Mouse (Mus musculus) E14TG2a.4 (cell line): ENCODE results near the gene Alox12b.

Source experiments
- H3K27me3 ChIP-seq: 2 replicates; pipeline ENCODE4 v1.6.1; 2014; ENCODE audit warnings: low read length, control low read depth; ENCODE audit not compliant: insufficient read depth
- H3K36me3 ChIP-seq: 2 replicates; pipeline ENCODE4 v1.6.1; 2014; ENCODE audit warnings: low read length, control low read depth; ENCODE audit not compliant: insufficient read depth
- H3K4me1 ChIP-seq: replicated peaks from 2 replicates; pipeline ENCODE4 v1.6.1; 2014; ENCODE audit warnings: low read depth, low read length, control low read depth
- H3K4me3 ChIP-seq: replicated peaks from 2 replicates; pipeline ENCODE4 v1.5.1; 2014; ENCODE audit warnings: mild to moderate bottlenecking, low read length
- H3K9me3 ChIP-seq: 2 replicates; pipeline ENCODE4 v1.6.1; 2014; ENCODE audit warnings: low read length, control low read depth
- CTCF ChIP-seq: conservative IDR thresholded peaks from 2 replicates; pipeline ENCODE4 v1.5.1; 2014; ENCODE audit warnings: low read length
- NANOG ChIP-seq: IDR thresholded peaks from 2 replicates; pipeline ENCODE4 v1.6.1; 2014; ENCODE audit warnings: borderline replicate concordance, low read length, mixed read lengths
- POU5F1 ChIP-seq: IDR thresholded peaks from 2 replicates; pipeline ENCODE4 v1.6.1; 2014; ENCODE audit warnings: low read length, borderline replicate concordance

The Alox12b gene

DNA sequence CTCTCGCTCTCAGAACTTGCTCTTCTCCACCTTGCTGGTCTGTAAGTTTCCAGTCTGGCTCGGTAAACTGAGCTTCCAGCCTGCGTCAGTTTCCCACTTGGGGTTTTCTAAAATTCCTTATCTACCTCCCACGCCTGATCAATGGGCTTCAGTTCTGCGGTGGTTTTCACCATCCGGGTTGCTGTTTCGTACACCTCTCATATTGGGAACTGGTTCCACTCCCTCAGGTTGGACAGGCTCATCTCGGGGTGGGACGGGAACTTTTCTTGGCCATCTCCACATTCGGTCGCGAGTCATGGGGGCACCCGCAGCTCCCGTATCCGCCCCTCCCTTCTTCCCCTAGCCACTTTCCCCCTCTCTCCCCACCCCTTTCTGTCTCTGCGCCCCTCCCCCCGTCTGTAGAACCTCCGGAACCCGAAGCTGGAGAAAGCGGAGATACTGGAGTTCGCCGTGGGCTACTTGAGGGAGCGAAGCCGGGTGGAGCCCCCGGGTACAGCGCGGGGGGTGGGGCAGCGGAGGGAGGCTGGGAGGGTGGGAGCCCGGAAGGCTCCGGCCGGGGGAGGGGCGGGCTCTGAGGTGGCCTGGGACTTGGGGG is 35.0 kb upstream of the Alox12b start:
- Histone ChIP-seq H3K4me1 (peaks cover 61% of the 10 kb centered on the region), H3K4me3 (peak overlapping the region; percentile 95), H3K27me3 (peaks cover 63% of the 10 kb centered on the region), H3K9me3 (no peaks in the 10 kb centered on the region), H3K36me3 (no peaks in the 10 kb centered on the region)
- TF ChIP-seq NANOG (no peak), CTCF (no peak), POU5F1 (no peak)

- TF ChIP-seq POU5F1 (no peak), CTCF (no peak)
- Histone ChIP-seq H3K4me1 (peaks cover 61% of the 10 kb centered on the region), H3K4me3 (peak within 1 kb of the TSS; percentile 95), H3K9me3 (no peaks in the 10 kb centered on the region), H3K36me3 (no peaks in the 10 kb centered on the region), H3K27me3 (peaks cover 63% of the 10 kb centered on the region)
These were observed 34.3 kb upstream of the Alox12b start, which contains the start of gene 9130213A22Rik for GRCm38 (mm10) chr11:69122336-69122951. Gene 9130213A22Rik (minus strand): TSS chr11:69122589.

DNA sequence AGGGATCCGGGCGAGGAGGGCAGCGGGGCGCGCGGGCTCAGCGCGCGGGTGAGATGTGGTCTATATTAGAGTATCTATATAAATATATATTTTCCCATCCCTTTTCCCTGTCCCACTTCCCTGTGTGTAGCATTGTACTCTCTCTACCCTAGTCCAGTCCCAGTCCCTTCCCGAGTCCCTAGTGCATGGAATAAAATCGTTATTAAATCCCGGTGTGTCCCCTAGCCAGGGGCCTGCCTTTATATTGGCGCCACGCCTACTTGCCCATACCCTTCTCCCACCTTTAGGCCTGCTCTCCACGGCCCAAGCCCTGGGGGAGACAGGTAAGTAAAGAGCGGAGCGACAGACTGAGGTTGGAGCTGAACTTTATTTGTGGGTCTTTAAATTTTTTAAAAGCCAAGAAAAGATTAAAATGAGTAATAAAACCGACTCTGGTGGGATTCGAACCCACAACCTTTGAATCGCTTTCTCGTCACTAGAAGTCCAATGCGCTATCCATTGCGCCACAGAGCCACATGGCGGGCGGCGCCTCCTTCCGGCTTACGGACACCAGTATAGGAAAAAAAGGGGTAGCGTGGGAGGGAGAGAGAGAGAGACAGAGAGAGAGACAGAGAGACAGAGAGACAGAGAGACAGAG is 33.6 kb upstream of the Alox12b start:
- peaks cover 58% of the 10 kb centered on the region for H3K27me3 ChIP-seq
- TF ChIP-seq POU5F1, result no peak
- no peak for TF ChIP-seq NANOG
- no peak for TF ChIP-seq CTCF
- peak overlapping the region; percentile 95 for H3K4me3 ChIP-seq
- no peaks in the 10 kb centered on the region for H3K9me3 ChIP-seq
- H3K4me1 ChIP-seq, result peaks cover 55% of the 10 kb centered on the region
- H3K36me3 ChIP-seq, result no peaks in the 10 kb centered on the region

DNA sequence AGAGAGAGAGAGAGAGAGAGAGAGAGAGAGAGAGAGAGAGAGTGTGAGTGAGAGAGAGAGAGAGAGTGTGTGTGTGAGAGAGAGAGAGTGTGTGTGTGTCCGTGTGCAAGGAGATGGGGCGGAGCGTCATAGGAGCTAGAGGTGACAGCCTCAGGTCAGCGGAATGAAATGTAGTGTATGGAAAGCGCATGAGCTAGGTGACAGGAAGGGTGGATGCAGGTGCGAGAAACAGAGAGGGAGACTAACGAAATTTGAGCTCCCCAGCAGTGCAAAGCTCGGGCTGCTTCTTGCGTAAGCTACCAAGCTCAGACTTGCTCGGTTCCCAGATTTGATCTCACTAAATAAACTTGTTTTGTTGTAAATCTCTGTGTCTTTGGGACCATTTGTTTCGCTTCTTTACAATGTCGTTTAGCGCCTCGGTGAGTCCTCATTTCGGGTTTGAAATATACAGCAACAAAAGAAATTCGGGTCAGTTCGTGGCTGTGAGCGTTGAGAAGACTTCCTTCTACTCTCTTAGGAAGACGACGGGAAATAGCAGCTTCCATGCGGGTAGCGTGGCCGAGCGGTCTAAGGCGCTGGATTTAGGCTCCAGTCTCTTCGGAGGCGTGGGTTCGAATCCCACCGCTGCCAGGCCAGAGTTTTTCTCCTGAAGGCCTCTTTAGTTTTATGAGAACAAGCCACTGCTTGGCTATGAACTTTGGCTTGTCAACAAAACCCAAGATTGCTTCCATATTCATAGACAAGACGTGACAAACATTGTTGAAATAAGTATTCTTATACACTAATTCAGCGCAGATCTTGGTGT is 32.9 kb upstream of the Alox12b start:
- Histone ChIP-seq H3K9me3 (no peaks in the 10 kb centered on the region), H3K36me3 (no peaks in the 10 kb centered on the region), H3K4me1 (peaks cover 52% of the 10 kb centered on the region), H3K4me3 (peak overlapping the region; percentile 95), H3K27me3 (peaks cover 54% of the 10 kb centered on the region)
- TF ChIP-seq POU5F1 (no peak), NANOG (no peak), CTCF (no peak)

GRCm38 (mm10) chr11:69124498-69124847 is 32.3 kb upstream of the Alox12b start:
- H3K27me3 ChIP-seq, result peaks cover 48% of the 10 kb centered on the region
- H3K4me1 ChIP-seq, result peaks cover 46% of the 10 kb centered on the region
- H3K36me3 ChIP-seq, result no peaks in the 10 kb centered on the region
- TF ChIP-seq CTCF, result no peak
- TF ChIP-seq POU5F1, result no peak
- no peak for TF ChIP-seq NANOG
- H3K4me3 ChIP-seq, result peak overlapping the region; percentile 95
- no peaks in the 10 kb centered on the region for H3K9me3 ChIP-seq

DNA sequence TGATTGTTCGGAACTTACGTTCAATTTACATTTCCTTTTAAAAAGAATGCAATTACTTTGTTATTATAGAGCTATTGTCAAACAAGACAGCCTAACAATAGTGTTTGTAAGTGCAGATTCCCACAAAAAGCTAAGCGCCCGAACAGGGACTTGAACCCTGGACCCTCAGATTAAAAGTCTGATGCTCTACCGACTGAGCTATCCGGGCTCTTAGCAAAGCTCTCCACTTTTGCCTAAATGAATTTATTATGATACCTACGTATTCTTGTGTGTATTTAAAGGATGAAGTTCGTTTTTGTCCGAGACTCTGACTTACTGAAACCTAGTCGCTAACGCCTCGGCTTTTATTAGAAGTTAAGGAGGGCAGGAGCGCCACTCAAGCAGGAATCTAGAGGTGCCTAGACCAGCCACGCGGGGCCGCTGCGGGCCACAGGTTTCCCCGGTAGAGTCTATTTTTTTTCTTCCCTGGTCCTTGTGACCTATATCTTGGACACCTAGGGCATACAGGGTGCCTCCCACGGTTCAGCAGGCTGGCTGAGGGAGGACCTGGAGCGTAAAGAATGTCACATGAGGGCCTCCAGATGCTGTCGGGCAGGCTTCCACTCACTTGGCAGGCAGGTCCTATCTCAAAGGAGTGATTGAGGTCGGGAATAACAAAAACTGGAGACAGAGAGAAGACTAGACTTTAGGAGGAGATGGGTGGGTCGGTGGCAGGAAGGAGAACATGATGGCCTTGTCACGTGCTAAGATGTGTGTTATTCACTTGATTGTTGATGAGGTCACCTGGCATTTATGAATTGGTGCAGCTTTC is 31.5 kb upstream of the Alox12b start:
- H3K27me3 ChIP-seq, result peaks cover 41% of the 10 kb centered on the region
- TF ChIP-seq NANOG (no peak), POU5F1 (no peak), CTCF (peak; percentile 20)
- H3K9me3 ChIP-seq, result no peaks in the 10 kb centered on the region
- H3K4me3 ChIP-seq, result peak overlapping the region; percentile 95
- peaks cover 45% of the 10 kb centered on the region for H3K4me1 ChIP-seq
- H3K36me3 ChIP-seq, result no peaks in the 10 kb centered on the region

DNA sequence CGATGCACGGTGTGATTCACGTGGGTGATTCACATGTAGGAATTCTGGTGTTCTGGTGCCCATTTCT is 31.1 kb upstream of the Alox12b start, which contains the start of gene Aloxe3:
Aloxe3 (plus strand) TSS at position 45 of the 67 bp plus-strand sequence.
- no peaks in the 10 kb centered on the region for H3K36me3 ChIP-seq
- no peaks in the 10 kb centered on the region for H3K9me3 ChIP-seq
- H3K4me3 ChIP-seq, result peak within 1 kb of the TSS; percentile 95
- H3K4me1 ChIP-seq, result peaks cover 45% of the 10 kb centered on the region
- TF ChIP-seq NANOG (no peak), POU5F1 (no peak), CTCF (no peak)
- H3K27me3 ChIP-seq, result peaks cover 36% of the 10 kb centered on the region

GRCm38 (mm10) chr11:69125919-69126705 is 30.7 kb upstream of the Alox12b start:
- Histone ChIP-seq H3K4me3 (peak overlapping the region; percentile 95), H3K4me1 (peaks cover 45% of the 10 kb centered on the region), H3K36me3 (no peaks in the 10 kb centered on the region), H3K27me3 (peaks cover 32% of the 10 kb centered on the region), H3K9me3 (no peaks in the 10 kb centered on the region)
- TF ChIP-seq NANOG (no peak), POU5F1 (no peak), CTCF (no peak)
